ENCODE assay signal across 15 mouse cellular contexts in genomic region chr2:37747909-37748308, GRCm38 (mm10). TPM values are rescaled to one million over a fixed set of nuclear protein-coding genes. Genes with fewer than 3 reads are reported as not detected.
DNase-seq lines count a peak whose midpoint lies in the region; ATAC-seq and TF ChIP-seq lines count a peak whose summit lies in the region.
"Had no signal": no experiment of that assay in that cellular context is flagged by ENCODE, and none has a peak within 500 bp of the region (broad histone marks: within the 10 kb centered on the region; RNA-seq: fewer than 3 reads in every experiment).

No protein-coding gene starts in this region.

- 18% methylated on average over 2 of the region's 2 CpGs for WGBS in limb, embryonic 15.5 days
- 77% methylated on average over 2 of the region's 2 CpGs for WGBS in thymus, adult 2 months

- no peak overlapping the region for H3K4me2 ChIP-seq in limb, embryonic 15.5 days
- H3K4me2 ChIP-seq: lung, embryonic 14.5 days; neural tube, embryonic 15.5 days had no signal

- DNase-seq in cerebellum, adult 11-12 months, result peak; percentile 54
- no peak for DNase-seq in gastrocnemius, adult 2 months
- DNase-seq in gastrocnemius, adult 8-10 months (ENCODE audit: low spot score in 2 of 2), result no peak
- DNase-seq in left cerebral cortex, adult 2 months (ENCODE audit: extremely low spot score in 1 of 2, low spot score in 2 of 2), result no peak
- no peak for DNase-seq in left cerebral cortex, postnatal 4 days
- DNase-seq in thymus, adult 2 months, result no peak
- DNase-seq: kidney, adult 11 months; spleen, adult 18-20 months; thymus, postnatal 4 days had no signal

- no peaks in the 10 kb centered on the region for H3K9me3 ChIP-seq in limb, embryonic 15.5 days
- H3K9me3 ChIP-seq: neural tube, embryonic 15.5 days had no signal

- no peaks in the 10 kb centered on the region for H3K27me3 ChIP-seq in limb, embryonic 15.5 days
- no peaks in the 10 kb centered on the region for H3K27me3 ChIP-seq in thymus, adult 2 months (ENCODE audit: control insufficient read depth, insufficient read depth, low read length)
- H3K27me3 ChIP-seq: neural tube, embryonic 15.5 days had no signal

- 0 out of 2 replicates have a peak overlapping the region, but pooled peaks have one; percentile 14 for H3K9ac ChIP-seq in limb, embryonic 15.5 days
- H3K9ac ChIP-seq: lung, embryonic 14.5 days; neural tube, embryonic 15.5 days had no signal

- no peaks in the 10 kb centered on the region for H3K36me3 ChIP-seq in limb, embryonic 15.5 days
- no peaks in the 10 kb centered on the region for H3K36me3 ChIP-seq in thymus, adult 2 months (ENCODE audit: control insufficient read depth, insufficient read depth, low read length)
- H3K36me3 ChIP-seq: neural tube, embryonic 15.5 days had no signal

- peaks cover 30% of the 10 kb centered on the region for H3K4me1 ChIP-seq in limb, embryonic 15.5 days
- no peaks in the 10 kb centered on the region for H3K4me1 ChIP-seq in thymus, adult 2 months (replicated peaks; ENCODE audit: control insufficient read depth, insufficient read depth, low read length)

- TF ChIP-seq CTCF in gastrocnemius, adult 2 months (IDR thresholded peaks at IDR 0.05), result no peak
- no peak for TF ChIP-seq CTCF in left cerebral cortex, adult 2 months (IDR thresholded peaks at IDR 0.05)
- no peak for TF ChIP-seq CTCF in thymus, adult 2 months (IDR thresholded peaks at IDR 0.05; ENCODE audit: borderline replicate concordance, control insufficient read depth, extremely low read depth, insufficient read depth, low read length, poor library complexity)

- H3K27ac ChIP-seq in gastrocnemius, adult 2 months, result peak overlapping the region; percentile 75
- H3K27ac ChIP-seq in left cerebral cortex, adult 2 months, result peak overlapping the region; percentile 69
- peak overlapping the region; percentile 91 for H3K27ac ChIP-seq in limb, embryonic 15.5 days
- no peak overlapping the region for H3K27ac ChIP-seq in thymus, adult 2 months (ENCODE audit: control insufficient read depth, insufficient read depth, low read length)
- H3K27ac ChIP-seq: neural tube, embryonic 15.5 days had no signal

- intact Hi-C loops in gastrocnemius, adult 2 months (cut with DNase I), result no loop called here
- intact Hi-C loops in left cerebral cortex, adult 2 months (cut with DNase I), result no loop called here
- intact Hi-C loops in left cerebral cortex, postnatal 4 days (cut with DNase I), result no loop called here

- H3K4me3 ChIP-seq in gastrocnemius, adult 2 months, result no peak overlapping the region; the same call in 1 of the 2 replicates
- H3K4me3 ChIP-seq in left cerebral cortex, adult 2 months, result no peak overlapping the region
- no peak overlapping the region for H3K4me3 ChIP-seq in limb, embryonic 15.5 days
- H3K4me3 ChIP-seq in thymus, adult 2 months (ENCODE audit: control insufficient read depth, insufficient read depth, low read length), result no peak overlapping the region
- H3K4me3 ChIP-seq: neural tube, embryonic 15.5 days had no signal

- TF ChIP-seq POLR2A in thymus, adult 2 months (IDR thresholded peaks at IDR 0.05; ENCODE audit: control insufficient read depth, extremely low read depth, insufficient read depth, low read length, poor library complexity), result no peak

- ATAC-seq in cerebellum, adult (ENCODE audit: insufficient number of reproducible peaks, low FRiP score, low TSS enrichment), result no peak
- ATAC-seq in limb, embryonic 15.5 days (ENCODE audit: insufficient number of reproducible peaks, low FRiP score, low TSS enrichment, low read depth), result 0 out of 2 replicates have a peak, but pooled peaks have one; percentile 3

RNA-seq across cellular contexts. Expression of gene Crb2, which starts 28.1 kb away (rescaled TPM):
- not detected for total RNA-seq in gastrocnemius, adult 2 months (2021)
- under 1 TPM in 3 of 4 experiments, not detected in 1; 0.02 to 0.08 (median 0.04) TPM for total RNA-seq in gastrocnemius, adult 8-10 months (2022)
- 1 to 10 TPM; 2.9 to 4.4 TPM for total RNA-seq in left cerebral cortex, adult 2 months (2021)
- total RNA-seq in left cerebral cortex, postnatal 4 days (2021), result 1 to 10 TPM; 3.9 to 4.6 TPM
- polyA plus RNA-seq in limb, embryonic 15.5 days (2015; fragmentation: Nextera tagmentation; extraction: Ambion mirVana), result 0.31 and 0.36 TPM in 2 replicates
- 0.17 and 0.38 TPM in 2 replicates for polyA plus RNA-seq in thymus, adult 2 months (2012; rRNA removed)
- total RNA-seq: liver, adult 2 months; megakaryocyte, adult 5-6 weeks had no signal

RNA-seq across cellular contexts. Expression of gene Strbp, which starts 44.2 kb away (rescaled TPM):
- 10 to 100 TPM; 20.1 to 22.4 TPM for total RNA-seq in gastrocnemius, adult 2 months (2021)
- 10 to 100 TPM; 20.8 to 23.8 (median 22.9) TPM for total RNA-seq in gastrocnemius, adult 8-10 months (2022)
- 100 to 1,000 TPM; 292 to 322 TPM for total RNA-seq in left cerebral cortex, adult 2 months (2021)
- total RNA-seq in left cerebral cortex, postnatal 4 days (2021), result 100 to 1,000 TPM; 228 to 247 TPM
- 26.2 and 30.8 TPM in 2 replicates for polyA plus RNA-seq in limb, embryonic 15.5 days (2015; fragmentation: Nextera tagmentation; extraction: Ambion mirVana)
- 10.6 and 12.7 TPM in 2 replicates for polyA plus RNA-seq in thymus, adult 2 months (2012; rRNA removed)

Comparison
In these comparisons a context has a peak if more than half of its experiments do, and no peak if none do; other contexts are left out.
1. RNA of gene Strbp, which starts 44.2 kb away (total RNA-seq): 292 to 322 TPM in left cerebral cortex, adult 2 months and 228 to 247 TPM in left cerebral cortex, postnatal 4 days; 20.8 to 23.8 TPM in gastrocnemius, adult 8-10 months and 20.1 to 22.4 TPM in gastrocnemius, adult 2 months; every median in the first group is over 4 times any median in the second.